In genomic region chr7:132702492-132703070, GRCm38 (mm10) we compare ENCODE assay signal across 31 mouse cellular contexts.
DNase-seq lines count a peak whose midpoint lies in the region; ATAC-seq and TF ChIP-seq lines count a peak whose summit lies in the region.
"Had no signal": no experiment of that assay in that cellular context is flagged by ENCODE, and none has a peak within 500 bp of the region (broad histone marks: within the 10 kb centered on the region; RNA-seq: fewer than 3 reads in every experiment).

No protein-coding gene starts in this region.

- peaks cover 2% of the 10 kb centered on the region; the same call in 1 of the 2 replicates for H3K4me1 ChIP-seq in liver, postnatal 0 days (ENCODE audit: insufficient read depth)
- 0 out of 2 replicates have a peak, but pooled peaks cover 3% of the 10 kb centered on the region for H3K4me1 ChIP-seq in liver, embryonic 11.5 days (replicated peaks; ENCODE audit: control insufficient read depth, insufficient read depth, low read length)
- H3K4me1 ChIP-seq in cortical plate, adult 2 months (ENCODE audit: control insufficient read depth, insufficient read depth, low read length), result peaks cover 4% of the 10 kb centered on the region; the same call in 1 of the 2 replicates
- H3K4me1 ChIP-seq: midbrain, embryonic 12.5 days; neural tube, embryonic 15.5 days had no signal

- ATAC-seq in liver, postnatal 0 days, result no peak
- ATAC-seq in liver, embryonic 11.5 days (replicated peaks; ENCODE audit: low FRiP score), result no peak
- ATAC-seq: CD4-positive, CD25-positive, alpha-beta regulatory T cell, adult 4 months; forebrain, embryonic 16.5 days; intestine, embryonic 16.5 days; liver, embryonic 12.5 days; lung, postnatal 0 days had no signal

- peak; percentile 71 for DNase-seq in layer of hippocampus, adult 11-12 months (ENCODE audit: low spot score)
- DNase-seq in layer of hippocampus, adult 9-10 months (ENCODE audit: low spot score), result no peak
- DNase-seq in liver, postnatal 0 days, result no peak
- no peak for DNase-seq in liver, embryonic 11.5 days (ENCODE audit: low spot score)
- DNase-seq in telencephalon, adult 2 months (ENCODE audit: low read depth, low spot score), result peak; percentile 56
- no peak for DNase-seq in gastrocnemius, postnatal 36 days
- DNase-seq: adrenal gland, adult 2 months; adrenal gland, postnatal 36 days; cerebellum, adult 8-10 months; cerebellum, postnatal 25 days; gastrocnemius, postnatal 10 days; kidney, adult 8-10 months; kidney, postnatal 4 days; lung, adult 18-20 months; lung, postnatal 4 days; thymus, postnatal 14 days had no signal

- no peak for TF ChIP-seq POLR2A in cortical plate, adult 2 months (IDR thresholded peaks at IDR 0.05; ENCODE audit: extremely low read depth, insufficient read depth, low read length)

- peak overlapping the region; percentile 22; the same call in 1 of the 2 replicates for H3K27ac ChIP-seq in liver, postnatal 0 days (ENCODE audit: low read depth)
- H3K27ac ChIP-seq in liver, embryonic 11.5 days (ENCODE audit: low read depth, low read length), result no peak overlapping the region
- peak overlapping the region; percentile 55 for H3K27ac ChIP-seq in cortical plate, adult 2 months (ENCODE audit: insufficient read depth, low read length)
- H3K27ac ChIP-seq: embryonic facial prominence, embryonic 12.5 days; heart, embryonic 10.5 days; heart, embryonic 15.5 days; hindbrain, embryonic 12.5 days; kidney, postnatal 0 days; limb, embryonic 13.5 days; liver, embryonic 12.5 days; midbrain, embryonic 12.5 days; neural tube, embryonic 15.5 days had no signal

- H3K36me3 ChIP-seq in liver, postnatal 0 days (replicated peaks; ENCODE audit: insufficient read depth, low read length), result no peaks in the 10 kb centered on the region
- no peaks in the 10 kb centered on the region for H3K36me3 ChIP-seq in liver, embryonic 11.5 days (ENCODE audit: control insufficient read depth, insufficient read depth, low read length)
- H3K36me3 ChIP-seq: embryonic facial prominence, embryonic 12.5 days; heart, embryonic 10.5 days; heart, embryonic 15.5 days; hindbrain, embryonic 12.5 days; limb, embryonic 13.5 days; liver, embryonic 12.5 days; midbrain, embryonic 12.5 days; neural tube, embryonic 15.5 days had no signal

- TF ChIP-seq CTCF in liver, postnatal 0 days (IDR thresholded peaks at IDR 0.05; ENCODE audit: low read depth), result no peak
- no peak for TF ChIP-seq CTCF in cortical plate, adult 2 months (IDR thresholded peaks at IDR 0.05; ENCODE audit: extremely low read depth, insufficient read depth, low read length)

- intact Hi-C loops in gastrocnemius, postnatal 36 days (cut with DNase I), result no loop called here

- no peak for TF ChIP-seq EP300 in liver, postnatal 0 days (IDR thresholded peaks at IDR 0.05; ENCODE audit: low read depth)

- no peaks in the 10 kb centered on the region for H3K27me3 ChIP-seq in liver, postnatal 0 days (ENCODE audit: insufficient read depth, low read length)
- H3K27me3 ChIP-seq in liver, embryonic 11.5 days (replicated peaks; ENCODE audit: control insufficient read depth, insufficient read depth, low read length), result no peaks in the 10 kb centered on the region
- H3K27me3 ChIP-seq: embryonic facial prominence, embryonic 12.5 days; heart, embryonic 15.5 days; hindbrain, embryonic 12.5 days; limb, embryonic 13.5 days; liver, embryonic 12.5 days; megakaryocyte, embryonic 14.5 days; midbrain, embryonic 12.5 days; neural tube, embryonic 15.5 days had no signal

- WGBS in liver, postnatal 0 days (ENCODE audit: insufficient replicate concordance), result 66% methylated on average over 5 of the region's 5 CpGs
- 64% methylated on average over 5 of the region's 5 CpGs for WGBS in liver, embryonic 11.5 days

- H3K4me2 ChIP-seq in liver, postnatal 0 days (ENCODE audit: low read depth, low read length), result no peak overlapping the region
- H3K4me2 ChIP-seq in liver, embryonic 11.5 days, result no peak overlapping the region
- H3K4me2 ChIP-seq: embryonic facial prominence, embryonic 12.5 days; heart, embryonic 15.5 days; hindbrain, embryonic 12.5 days; limb, embryonic 13.5 days; liver, embryonic 12.5 days; midbrain, embryonic 12.5 days; neural tube, embryonic 15.5 days had no signal

- H3K9me3 ChIP-seq in liver, postnatal 0 days (ENCODE audit: low read length), result no peaks in the 10 kb centered on the region
- H3K9me3 ChIP-seq in liver, embryonic 11.5 days (ENCODE audit: control insufficient read depth, low read length), result no peaks in the 10 kb centered on the region
- H3K9me3 ChIP-seq: embryonic facial prominence, embryonic 12.5 days; heart, embryonic 10.5 days; heart, embryonic 15.5 days; hindbrain, embryonic 12.5 days; limb, embryonic 13.5 days; liver, embryonic 12.5 days; midbrain, embryonic 12.5 days; neural tube, embryonic 15.5 days had no signal

- H3K4me3 ChIP-seq in liver, postnatal 0 days (ENCODE audit: low read depth, low read length), result no peak overlapping the region
- no peak overlapping the region for H3K4me3 ChIP-seq in liver, embryonic 11.5 days (ENCODE audit: low read depth, low read length)
- no peak overlapping the region for H3K4me3 ChIP-seq in cortical plate, adult 2 months (ENCODE audit: insufficient read depth, low read length)
- H3K4me3 ChIP-seq: embryonic facial prominence, embryonic 12.5 days; heart, embryonic 10.5 days; heart, embryonic 15.5 days; hindbrain, embryonic 12.5 days; limb, embryonic 13.5 days; liver, embryonic 12.5 days; megakaryocyte, embryonic 14.5 days; midbrain, embryonic 12.5 days; neural tube, embryonic 15.5 days had no signal

- no peak overlapping the region for H3K9ac ChIP-seq in liver, postnatal 0 days (replicated peaks)
- H3K9ac ChIP-seq in liver, embryonic 11.5 days (ENCODE audit: low read depth, low read length), result no peak overlapping the region
- H3K9ac ChIP-seq: embryonic facial prominence, embryonic 12.5 days; heart, embryonic 15.5 days; hindbrain, embryonic 12.5 days; liver, embryonic 12.5 days; midbrain, embryonic 12.5 days; neural tube, embryonic 15.5 days had no signal

Comparison
In these comparisons a context has a peak if more than half of its experiments do, and no peak if none do; other contexts are left out.
1. DNase-seq: peak in layer of hippocampus, adult 11-12 months (single experiment) and telencephalon, adult 2 months (single experiment); none in layer of hippocampus, adult 9-10 months (single experiment), liver, postnatal 0 days (single experiment), liver, embryonic 11.5 days (single experiment) and gastrocnemius, postnatal 36 days (0 of 2).